Mouse (Mus musculus) forebrain, embryonic 16.5 days (tissue): ENCODE measurements at regions not wholly inside any gene's neighbourhood (a gene's known extent, or its start where the extent isn't known, plus 50 kb on each side); places are given as distances from the start of the nearest gene placed in this dataset.
A peak's percentile ranks its signal among the peaks of the same experiment; 100 is the strongest.

Experiments
- ATAC-seq: fragments of 200-750 bp; cut with Nextera tagmentation; 2 replicates; pipeline ENCODE4 v1.8.0; 2017; ENCODE audit warnings: mild to moderate bottlenecking, moderate library complexity
- H3K27ac ChIP-seq: fragments of 300-500 bp; sonication (generic); 2 replicates; pipeline ENCODE4 v1.5.1; 2014; ENCODE audit warnings: low read length, control low read depth
- H3K27me3 ChIP-seq: fragments of 300-500 bp; sonication (generic); replicated peaks from 2 replicates; pipeline ENCODE4 v1.6.1; 2014; ENCODE audit warnings: low read length; ENCODE audit not compliant: control insufficient read depth, insufficient read depth
- H3K36me3 ChIP-seq: fragments of 300-500 bp; sonication (generic); 2 replicates; pipeline ENCODE4 v1.6.1; 2014; ENCODE audit not compliant: control insufficient read depth, insufficient read depth
- H3K4me1 ChIP-seq: fragments of 300-500 bp; sonication (generic); replicated peaks from 2 replicates; pipeline ENCODE4 v1.6.1; 2014; ENCODE audit warnings: low read length; ENCODE audit not compliant: control insufficient read depth, insufficient read depth
- H3K4me2 ChIP-seq: fragments of 300-500 bp; sonication (generic); 2 replicates; pipeline ENCODE4 v1.6.1; 2014; ENCODE audit warnings: mild to moderate bottlenecking, low read length, control low read depth
- H3K4me3 ChIP-seq: fragments of 300-500 bp; sonication (generic); replicated peaks from 2 replicates; pipeline ENCODE4 v1.5.1; 2014; ENCODE audit warnings: mild to moderate bottlenecking, low read length, control low read depth
- H3K9ac ChIP-seq: fragments of 300-500 bp; sonication (generic); replicated peaks from 2 replicates; pipeline ENCODE4 v1.6.1; 2014; ENCODE audit warnings: low read depth, low read length, control low read depth
- H3K9me3 ChIP-seq: fragments of 300-500 bp; sonication (generic); 2 replicates; pipeline ENCODE4 v1.6.1; 2016; ENCODE audit warnings: low read length; ENCODE audit not compliant: control insufficient read depth
- WGBS: fragments of 180-500 bp; shearing (Covaris S2); extraction: QIAGEN DNeasy Blood & Tissue Kit; methylation state at CpG from one replicate; pipeline ENCODE4 v1.1.7; 2014; 5-methylcytosine and 5-hydroxymethylcytosine counted together

DNA sequence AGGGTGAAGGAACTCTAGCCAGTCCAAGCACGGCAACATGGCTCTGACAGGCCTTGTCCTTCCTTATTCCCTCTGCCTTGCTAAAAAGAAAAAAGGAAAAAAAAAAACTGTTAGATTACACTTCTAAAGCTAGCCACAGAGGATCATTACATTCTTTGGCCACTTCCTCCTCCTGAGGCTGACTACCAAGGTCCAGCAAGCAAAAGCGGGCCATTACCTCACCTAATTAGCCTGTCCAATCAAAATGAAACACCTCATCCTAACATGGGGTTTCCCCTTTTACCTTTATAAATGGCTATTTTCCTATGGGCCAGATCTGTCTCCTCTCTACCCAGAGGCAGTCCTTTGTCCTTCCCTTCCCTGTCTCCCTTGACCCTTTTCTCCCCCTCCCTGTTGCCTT lies 102.2 kb downstream of the Pih1h3b start:
- ATAC-seq, result no peak
- 85% methylated on average over 2 of the region's 2 CpGs for WGBS
- H3K4me1 ChIP-seq, result no peaks in the 10 kb centered on the region

DNA sequence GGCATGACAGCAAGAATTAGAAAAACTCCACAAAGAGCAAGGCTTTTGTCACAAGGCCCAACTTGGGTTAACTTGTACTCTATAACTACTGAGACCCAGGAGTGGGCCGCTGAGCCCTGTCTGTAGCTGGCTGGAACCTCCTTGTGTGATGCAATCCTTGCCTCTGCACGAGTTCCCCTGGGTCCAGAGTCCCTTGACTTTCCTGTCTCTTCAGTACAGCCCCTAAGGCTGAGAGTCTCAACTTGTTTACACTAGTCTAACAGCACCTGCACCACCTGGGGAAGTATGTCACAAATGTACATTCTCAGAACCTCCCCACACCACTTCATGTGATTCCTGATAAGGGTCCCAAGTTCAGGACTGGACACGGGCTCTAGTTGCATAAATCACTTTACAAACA lies 103.3 kb downstream of the Pih1h3b start:
- Histone ChIP-seq H3K4me1 (no peaks in the 10 kb centered on the region), H3K4me3 (no peak overlapping the region), H3K9ac (no peak overlapping the region), H3K36me3 (no peaks in the 10 kb centered on the region), H3K9me3 (no peaks in the 10 kb centered on the region), H3K27me3 (no peaks in the 10 kb centered on the region), H3K27ac (no peak overlapping the region), H3K4me2 (no peak overlapping the region)
- ATAC-seq, result no peak
- 86% methylated on average over 3 of the region's 3 CpGs for WGBS

More for the DNA sequence above, 102.2 kb downstream of the Pih1h3b start:
- Histone ChIP-seq H3K9me3 (no peaks in the 10 kb centered on the region), H3K4me3 (no peak overlapping the region), H3K9ac (no peak overlapping the region), H3K4me2 (no peak overlapping the region), H3K36me3 (no peaks in the 10 kb centered on the region), H3K27ac (no peak overlapping the region), H3K27me3 (no peaks in the 10 kb centered on the region)

DNA sequence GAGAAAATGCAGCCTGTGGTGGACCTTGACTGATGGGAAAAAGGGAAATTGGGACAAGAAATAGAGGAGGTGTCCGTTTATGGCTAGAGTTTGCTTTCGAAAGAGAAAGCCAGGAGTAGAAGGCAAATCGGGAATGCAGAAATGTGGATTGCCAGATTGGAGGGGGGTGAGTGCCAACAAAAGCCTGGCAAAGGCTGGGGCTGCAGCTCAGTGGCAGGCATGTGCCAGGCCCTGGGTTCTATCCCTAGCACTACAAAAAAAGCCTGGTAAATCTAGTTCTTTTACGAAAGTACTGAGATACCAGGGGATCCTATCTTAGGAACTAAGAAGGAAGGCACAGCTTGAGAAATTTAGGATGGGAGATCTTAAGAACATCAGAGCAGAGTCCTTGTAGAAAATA lies 117.2 kb downstream of the Pih1h3b start:
- H3K4me1 ChIP-seq, result no peaks in the 10 kb centered on the region
- H3K4me2 ChIP-seq, result no peak overlapping the region
- no peak overlapping the region for H3K27ac ChIP-seq
- H3K27me3 ChIP-seq, result no peaks in the 10 kb centered on the region
- whole genome bisulfite sequencing, result 59% methylated on average over 4 of the region's 4 CpGs
- ATAC-seq, result no peak
- H3K4me3 ChIP-seq, result no peak overlapping the region
- no peak overlapping the region for H3K9ac ChIP-seq
- H3K36me3 ChIP-seq, result no peaks in the 10 kb centered on the region
- H3K9me3 ChIP-seq, result no peaks in the 10 kb centered on the region

DNA sequence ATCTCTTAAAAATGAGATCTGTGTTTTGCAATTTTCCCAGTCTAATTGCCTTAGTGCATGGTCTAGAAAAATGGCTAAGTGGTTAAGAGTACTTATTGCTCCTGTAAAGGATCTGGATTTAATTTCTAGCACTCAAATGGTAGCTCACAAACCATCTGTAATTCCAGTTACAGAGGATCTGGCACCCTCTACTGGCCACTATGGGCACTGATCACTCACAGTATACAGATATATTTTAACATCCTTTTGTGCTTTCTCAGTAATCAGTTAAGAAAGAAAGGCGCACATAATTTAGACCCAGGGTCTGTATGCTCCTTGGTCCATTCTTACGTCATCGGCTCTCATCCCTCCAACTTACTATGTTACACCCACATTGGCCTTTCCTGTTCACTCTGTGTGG lies 120.3 kb downstream of the Pih1h3b start:
- H3K27ac ChIP-seq, result no peak overlapping the region
- no peak overlapping the region for H3K4me2 ChIP-seq
- H3K36me3 ChIP-seq, result no peaks in the 10 kb centered on the region
- ATAC-seq, result no peak
- 91% methylated on average over 3 of the region's 3 CpGs for WGBS
- H3K9ac ChIP-seq, result no peak overlapping the region
- H3K4me1 ChIP-seq, result no peaks in the 10 kb centered on the region
- H3K4me3 ChIP-seq, result no peak overlapping the region
- no peaks in the 10 kb centered on the region for H3K9me3 ChIP-seq
- H3K27me3 ChIP-seq, result no peaks in the 10 kb centered on the region

DNA sequence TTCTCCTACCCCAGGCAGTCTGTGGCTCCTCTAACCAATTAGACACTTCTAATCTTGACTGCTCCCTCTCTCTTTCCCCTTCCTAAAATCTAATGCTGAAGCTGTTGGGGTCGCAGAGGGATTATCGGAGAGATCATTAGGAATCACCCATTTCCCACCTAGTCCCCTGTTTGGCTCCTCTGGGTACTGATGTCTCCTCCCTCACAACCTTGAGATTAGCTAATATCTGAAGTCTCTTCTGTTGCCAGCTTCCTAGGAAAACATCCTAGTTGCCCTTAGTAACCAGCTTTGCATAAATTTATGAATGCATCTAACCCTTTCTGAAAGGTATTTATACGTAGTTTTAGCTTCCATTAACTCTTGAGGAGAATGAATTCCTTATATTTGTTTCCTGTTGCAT lies 138.4 kb upstream of the Frmpd3 start:
- no peak overlapping the region for H3K9ac ChIP-seq
- ATAC-seq, result no peak
- H3K36me3 ChIP-seq, result no peaks in the 10 kb centered on the region
- H3K4me1 ChIP-seq, result no peaks in the 10 kb centered on the region
- no peak overlapping the region for H3K4me2 ChIP-seq
- WGBS, result 64% methylated on average over 3 of the region's 3 CpGs
- H3K27ac ChIP-seq, result no peak overlapping the region
- H3K27me3 ChIP-seq, result no peaks in the 10 kb centered on the region
- no peaks in the 10 kb centered on the region for H3K9me3 ChIP-seq
- H3K4me3 ChIP-seq, result no peak overlapping the region

DNA sequence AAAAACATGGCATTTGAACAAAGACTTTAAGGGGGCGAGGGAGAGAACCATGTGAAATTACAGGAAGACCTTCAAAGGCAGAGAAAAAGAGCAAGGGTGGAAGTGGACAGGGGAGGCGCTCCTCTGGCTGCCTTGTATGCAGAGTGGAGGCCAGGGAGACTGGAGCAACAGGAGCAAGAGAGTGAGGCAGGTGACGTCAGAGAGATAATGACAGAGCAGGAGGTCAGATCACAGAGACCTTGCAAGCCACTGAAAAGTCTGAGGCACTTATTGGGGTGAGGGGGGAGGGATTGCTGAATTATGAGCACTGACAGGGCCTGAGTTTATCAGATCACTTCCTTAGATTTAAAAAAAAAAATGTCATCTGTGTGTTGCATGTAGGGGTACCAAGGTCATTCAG lies 133.3 kb upstream of the Frmpd3 start:
- Histone ChIP-seq H3K27ac (no peak overlapping the region), H3K4me3 (no peak overlapping the region), H3K4me1 (0 out of 2 replicates have a peak, but pooled peaks cover 3% of the 10 kb centered on the region), H3K9ac (no peak overlapping the region), H3K4me2 (no peak overlapping the region), H3K27me3 (no peaks in the 10 kb centered on the region), H3K9me3 (no peaks in the 10 kb centered on the region), H3K36me3 (no peaks in the 10 kb centered on the region)
- no peak for ATAC-seq
- 53% methylated on average over 3 of the region's 3 CpGs for WGBS

DNA sequence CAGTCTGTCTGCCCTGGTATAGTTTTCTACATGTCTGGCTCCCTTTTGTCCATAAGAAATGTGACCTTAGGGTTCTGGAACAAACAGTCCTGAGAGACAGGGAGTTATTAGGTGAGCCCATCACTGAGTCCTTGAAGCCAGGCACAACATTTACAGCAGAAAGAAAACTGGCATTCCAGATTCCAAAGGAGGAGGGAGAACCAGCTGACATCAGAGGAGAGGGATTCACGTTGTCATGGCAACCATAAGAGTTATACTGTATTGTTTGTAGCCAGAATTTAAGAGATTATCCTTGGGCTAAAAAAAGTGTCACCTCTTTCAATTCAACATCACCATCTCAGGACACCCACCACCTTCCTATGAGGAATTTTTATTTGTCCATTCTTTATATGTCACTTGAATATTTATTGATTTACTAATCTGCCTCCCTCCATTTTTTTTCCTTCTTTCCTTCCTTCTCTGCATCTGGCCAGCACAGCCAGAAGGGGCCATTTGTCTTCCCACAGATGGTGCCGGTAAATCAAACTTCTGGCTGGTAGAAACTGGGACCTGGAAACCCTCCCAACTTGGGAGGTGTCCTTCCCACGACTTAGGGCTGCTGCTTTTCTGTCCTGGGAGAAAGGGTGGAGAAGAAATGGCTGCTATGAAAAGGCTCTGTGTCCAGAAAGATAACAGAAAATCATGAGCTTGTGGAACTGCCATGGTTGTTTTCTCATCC lies 129.3 kb upstream of the Frmpd3 start:
- H3K4me3 ChIP-seq, result no peak overlapping the region
- H3K27ac ChIP-seq, result no peak overlapping the region
- peak; percentile 68 for ATAC-seq
- no peak overlapping the region for H3K4me2 ChIP-seq
- no peaks in the 10 kb centered on the region for H3K27me3 ChIP-seq
- H3K9ac ChIP-seq, result no peak overlapping the region
- no peaks in the 10 kb centered on the region for H3K36me3 ChIP-seq
- H3K9me3 ChIP-seq, result no peaks in the 10 kb centered on the region
- WGBS, result 37% methylated on average over 3 of the region's 3 CpGs
- H3K4me1 ChIP-seq, result 0 out of 2 replicates have a peak, but pooled peaks cover 3% of the 10 kb centered on the region

DNA sequence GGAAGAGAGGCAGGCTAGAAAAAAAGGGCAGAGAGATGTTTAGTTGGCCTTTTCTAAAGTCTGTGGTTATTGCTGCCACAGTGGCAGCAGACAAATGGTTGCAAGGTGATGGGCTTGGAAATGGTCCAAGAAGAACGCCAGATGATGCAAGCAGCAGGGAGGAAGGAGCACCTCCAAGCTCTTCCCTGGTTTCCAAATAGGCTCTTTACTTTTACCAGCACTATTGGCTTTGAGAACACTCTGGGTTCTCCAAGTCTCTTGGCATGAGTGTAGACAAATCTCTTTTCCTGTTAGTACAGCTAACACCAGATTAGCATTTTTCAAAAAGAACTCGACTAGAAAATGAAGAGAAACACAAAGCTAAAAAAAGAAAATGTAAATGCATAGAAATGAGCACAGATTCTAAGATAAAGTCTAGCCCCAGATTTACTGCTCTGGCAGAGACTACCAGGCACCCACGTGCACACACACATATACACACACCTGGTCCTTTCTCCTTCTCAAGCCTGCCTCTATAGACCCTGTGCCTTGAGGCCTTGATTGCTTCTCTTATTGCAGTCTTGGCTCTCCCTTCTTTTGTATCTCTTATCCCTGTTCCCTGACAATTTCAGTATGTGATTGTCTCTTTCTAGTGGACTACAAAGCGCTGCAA lies 127.7 kb upstream of the Frmpd3 start:
- Histone ChIP-seq H3K9me3 (no peaks in the 10 kb centered on the region), H3K4me2 (no peak overlapping the region), H3K9ac (no peak overlapping the region), H3K27me3 (no peaks in the 10 kb centered on the region), H3K4me1 (0 out of 2 replicates have a peak, but pooled peaks cover 3% of the 10 kb centered on the region), H3K27ac (no peak overlapping the region), H3K4me3 (no peak overlapping the region), H3K36me3 (no peaks in the 10 kb centered on the region)
- peak; percentile 55; the same call in 1 of the 2 replicates for ATAC-seq
- 32% methylated on average over 4 of the region's 4 CpGs for WGBS

DNA sequence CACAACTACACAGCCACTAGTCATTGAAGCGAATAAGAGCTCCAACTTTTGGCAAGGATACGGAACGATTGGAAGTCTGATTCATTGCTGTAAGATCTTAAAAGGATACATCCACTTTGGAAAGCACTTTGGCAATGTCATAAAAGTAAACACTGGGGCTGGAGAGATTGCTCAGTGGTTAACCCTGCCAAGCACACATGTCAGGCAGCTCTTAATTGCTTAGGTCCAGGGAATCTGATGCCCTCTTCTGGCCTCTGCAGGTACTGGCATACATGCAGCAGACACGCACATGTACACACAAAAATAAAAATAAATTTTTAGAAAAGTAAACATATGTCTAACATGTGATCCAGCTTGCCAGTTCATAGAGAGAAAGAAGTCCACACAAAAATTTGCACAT lies 86.3 kb upstream of the Frmpd3 start:
- no peak overlapping the region for H3K4me3 ChIP-seq
- no peak overlapping the region for H3K27ac ChIP-seq
- no peaks in the 10 kb centered on the region for H3K4me1 ChIP-seq
- no peak overlapping the region for H3K4me2 ChIP-seq
- no peaks in the 10 kb centered on the region for H3K36me3 ChIP-seq
- ATAC-seq, result no peak
- H3K9me3 ChIP-seq, result no peaks in the 10 kb centered on the region
- H3K9ac ChIP-seq, result no peak overlapping the region
- H3K27me3 ChIP-seq, result no peaks in the 10 kb centered on the region
- WGBS, result 75% methylated on average over 4 of the region's 4 CpGs
